Mouse (Mus musculus): Measurements from ENCODE around the gene Appl2. TPM values are rescaled to one million over a fixed set of nuclear protein-coding genes. Genes with fewer than 3 reads are reported as not detected.

The Appl2 gene
- 10 to 100 TPM; 14.0 to 18.5 TPM for total RNA-seq (2023)

DNA sequence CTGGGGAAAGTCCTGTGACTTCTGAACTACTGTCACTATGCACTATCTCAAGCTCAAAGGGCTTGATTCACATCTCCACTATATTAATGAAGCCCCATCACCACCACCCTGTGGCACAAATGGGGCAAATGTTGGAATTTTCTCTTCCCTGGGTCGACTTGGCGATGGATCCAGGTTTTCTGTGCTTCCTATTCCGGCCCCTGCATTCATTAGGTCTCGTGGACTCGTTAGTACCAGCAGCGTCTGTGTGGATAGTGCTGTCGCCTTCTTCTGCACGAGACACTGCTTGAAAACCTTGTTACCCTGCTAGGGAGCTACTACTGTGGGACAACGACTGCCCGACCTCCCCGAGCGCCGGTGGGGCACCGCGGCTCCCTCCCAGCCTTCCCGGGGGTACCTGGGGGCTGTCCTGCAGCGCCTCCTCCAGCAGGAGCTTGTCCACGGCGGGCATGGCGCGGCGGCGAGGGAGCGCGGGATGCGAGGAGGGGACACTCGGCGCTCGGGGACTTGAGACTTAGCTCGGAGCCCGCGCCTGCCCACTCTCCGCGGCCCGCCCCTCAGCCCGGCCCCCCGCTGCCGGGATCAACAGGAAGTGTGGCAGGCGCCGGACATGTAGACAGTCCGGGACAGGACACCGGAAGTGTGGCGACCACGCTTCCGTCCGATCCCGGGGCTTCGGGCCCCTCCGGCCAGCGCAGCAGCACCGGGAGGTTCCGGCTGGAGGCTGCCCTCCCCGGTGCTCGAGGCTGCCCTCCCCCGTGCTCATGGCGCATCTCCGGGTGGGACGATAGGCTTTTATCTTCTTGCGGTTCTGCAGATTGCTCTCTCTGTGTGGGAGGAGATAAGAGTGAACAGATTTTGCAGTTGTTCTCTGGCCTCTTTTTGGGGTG lies at the start of gene Appl2:
Gene Appl2 (minus strand): TSS at position 608 of the 890 bp plus-strand sequence.

Other genes with a start within 250 kb of the Appl2 start
- gene Aldh1l2, start 114.6 kb downstream of the Appl2 start, total RNA-seq (2023), result 1 to 10 TPM in 1 of 2 experiments, under 1 TPM in 1; 0.20 to 1.5 TPM
- gene Washc4, start 105.0 kb downstream of the Appl2 start, total RNA-seq (2023), result 10 to 100 TPM; 25.8 to 26.7 TPM
- gene 1500009L16Rik, start 74.1 kb upstream of the Appl2 start, total RNA-seq (2023), result not detected